Mouse (Mus musculus) CH12.LX (cell line): Measurements from ENCODE around the gene Polr2i.
"Not testable (repeated sequence)": the region's sequence is repeated elsewhere in the genome, so short reads cannot be mapped to it uniquely, and the experiment has no call there.

ENCODE experiments used
- CHD1 ChIP-seq: IDR thresholded peaks from 2 replicates; pipeline ENCODE4 v1.6.1; 2012; ENCODE audit warnings: low read depth, low read length, improper control_type of control experiment, inconsistent platforms
- CHD2 ChIP-seq: IDR thresholded peaks from 2 replicates; pipeline ENCODE4 v1.6.1; 2011; ENCODE audit warnings: low read length, improper control_type of control experiment
- CTCF ChIP-seq, 2 experiments: IDR thresholded peaks in 1 of 2; conservative IDR thresholded peaks in 1 of 2; 2 replicates each; pipeline ENCODE4 v1.5.1; 2011 to 2012; ENCODE audit warnings: low read depth in 2 of 2, low read length in 2 of 2, improper control_type of control experiment in 1 of 2, inconsistent platforms in 1 of 2, mild to moderate bottlenecking in 1 of 2, moderate library complexity in 1 of 2
- E2F4 ChIP-seq: IDR thresholded peaks from 2 replicates; pipeline ENCODE4 v1.6.1; 2011; ENCODE audit warnings: low read depth, low read length, improper control_type of control experiment; ENCODE audit not compliant: insufficient replicate concordance
- EP300 ChIP-seq: IDR thresholded peaks from 2 replicates; pipeline ENCODE4 v1.6.1; 2011; ENCODE audit warnings: low read length, improper control_type of control experiment
- HCFC1 ChIP-seq: IDR thresholded peaks from 2 replicates; pipeline ENCODE4 v1.6.1; 2012; ENCODE audit warnings: low read depth, mild to moderate bottlenecking, inconsistent platforms, low read length, improper control_type of control experiment
- JUND ChIP-seq: conservative IDR thresholded peaks from 2 replicates; pipeline ENCODE4 v1.6.1; 2011; ENCODE audit warnings: low read depth, low read length, improper control_type of control experiment
- KAT2A ChIP-seq: IDR thresholded peaks from 2 replicates; pipeline ENCODE4 v1.6.1; 2012; ENCODE audit warnings: low read length, improper control_type of control experiment, inconsistent platforms; ENCODE audit not compliant: insufficient replicate concordance
- MAX ChIP-seq: IDR thresholded peaks from 2 replicates; pipeline ENCODE4 v1.6.1; 2011; ENCODE audit warnings: low read length, improper control_type of control experiment
- MYC ChIP-seq: IDR thresholded peaks from 2 replicates; pipeline ENCODE4 v1.6.1; 2011; ENCODE audit warnings: low read depth, mild to moderate bottlenecking, improper control_type of control experiment, low read length
- POLR2A ChIP-seq: IDR thresholded peaks from 2 replicates; pipeline ENCODE4 v1.6.1; 2011; ENCODE audit warnings: low read depth, mild to moderate bottlenecking, improper control_type of control experiment, low read length
- SMC3 ChIP-seq: IDR thresholded peaks from 2 replicates; pipeline ENCODE4 v1.6.1; 2011; ENCODE audit warnings: low read depth, low read length, improper control_type of control experiment
- TCF12 ChIP-seq: IDR thresholded peaks from 2 replicates; pipeline ENCODE4 v1.6.1; 2014; ENCODE audit warnings: low read depth, mild to moderate bottlenecking, inconsistent platforms, low read length, improper control_type of control experiment
- USF2 ChIP-seq: conservative IDR thresholded peaks from 2 replicates; pipeline ENCODE4 v1.6.1; 2011; ENCODE audit warnings: low read depth, low read length, improper control_type of control experiment

DNA sequence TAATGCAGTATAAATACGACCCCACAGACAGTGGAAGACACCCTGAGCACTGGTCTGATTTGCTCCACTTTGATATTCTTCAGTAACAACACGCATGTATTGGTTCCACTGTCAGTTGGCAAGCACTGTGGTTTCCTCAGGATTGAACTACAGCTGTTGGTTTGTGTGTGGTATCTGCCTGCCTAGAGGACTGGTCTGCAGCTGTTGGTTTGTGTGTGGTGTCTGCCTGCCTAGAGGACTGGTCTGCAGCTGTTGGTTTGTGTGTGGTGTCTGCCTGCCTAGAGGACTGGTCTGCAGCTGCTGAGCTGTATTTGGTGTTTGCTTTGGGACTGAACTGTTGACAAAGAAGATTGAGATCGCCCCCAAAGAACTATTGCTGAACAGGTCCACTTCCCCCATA, 5.6 kb downstream of the Polr2i start:
- not testable (repeated sequence) for TF ChIP-seq MAX; HCFC1; SMC3; CTCF (conservative IDR thresholded peaks at IDR 0.05 in 1 of 2, IDR thresholded peaks at IDR 0.05 in 1 of 2; ENCODE audit: low read depth in 2 of 2, low read length in 2 of 2); POLR2A; MYC; CHD2; EP300; TCF12; KAT2A; USF2; JUND; CHD1; E2F4
